Mouse (Mus musculus) neural tube, embryonic 12.5 days (tissue): ENCODE data around the gene Sox6. TPM values are rescaled to one million over a fixed set of nuclear protein-coding genes. Genes with fewer than 3 reads are reported as not detected.

ENCODE experiments used
- ATAC-seq: fragments of 200-750 bp; cut with Nextera tagmentation; 2 replicates; pipeline ENCODE4 v1.8.0; 2017; ENCODE audit warnings: low read depth, mild to moderate bottlenecking, moderate TSS enrichment, moderate library complexity; ENCODE audit not compliant: low FRiP score
- H3K27ac ChIP-seq: fragments of 300-500 bp; sonication (generic); 2 replicates; pipeline ENCODE4 v1.5.1; 2016
- H3K27me3 ChIP-seq: fragments of 300-500 bp; sonication (generic); replicated peaks from 2 replicates; pipeline ENCODE4 v1.6.1; 2016; ENCODE audit warnings: mild to moderate bottlenecking
- H3K36me3 ChIP-seq: fragments of 300-500 bp; sonication (generic); 2 replicates; pipeline ENCODE4 v1.6.1; 2016; ENCODE audit warnings: mild to moderate bottlenecking
- H3K4me1 ChIP-seq: fragments of 300-500 bp; sonication (generic); 2 replicates; pipeline ENCODE4 v1.6.1; 2016
- H3K4me2 ChIP-seq: fragments of 300-500 bp; sonication (generic); replicated peaks from 2 replicates; pipeline ENCODE4 v1.6.1; 2016; ENCODE audit warnings: mild to moderate bottlenecking
- H3K4me3 ChIP-seq: fragments of 300-500 bp; sonication (generic); 2 replicates; pipeline ENCODE4 v1.5.1; 2016
- H3K9ac ChIP-seq: fragments of 300-500 bp; sonication (generic); 2 replicates; pipeline ENCODE4 v1.6.1; 2016; ENCODE audit warnings: mild to moderate bottlenecking
- H3K9me3 ChIP-seq: fragments of 300-500 bp; sonication (generic); 2 replicates; pipeline ENCODE4 v1.6.1; 2016; ENCODE audit warnings: mild to moderate bottlenecking
- WGBS: fragments of 180-500 bp; shearing (Covaris S2); methylation state at CpG from one replicate; pipeline ENCODE4 v1.1.7; 2016; 5-methylcytosine and 5-hydroxymethylcytosine counted together
- polyA plus RNA-seq: library from polyadenylated mRNA; unstranded; fragments of >200 nt; fragmentation: Nextera tagmentation; extraction: Ambion mirVana; gene quantifications from 2 replicates; pipeline ENCODE4 v1.2.1, GENCODE M21; 2016

The Sox6 gene
- polyA plus RNA-seq, 1 experiment from 2014 or later = 74.2 TPM

- H3K4me2 ChIP-seq = no peak overlapping the region
- 51% methylated on average over 8 of the region's 8 CpGs for WGBS
Measured at GRCm38 (mm10) chr7:115513681-115514080, 524.9 kb downstream of the Sox6 start.

GRCm38 (mm10) chr7:115511777-115512176 lies 526.8 kb downstream of the Sox6 start:
- Histone ChIP-seq H3K27me3 (no peaks in the 10 kb centered on the region), H3K4me3 (no peak overlapping the region), H3K4me2 (no peak overlapping the region), H3K27ac (no peak overlapping the region), H3K9ac (no peak overlapping the region), H3K36me3 (no peaks in the 10 kb centered on the region), H3K9me3 (no peaks in the 10 kb centered on the region), H3K4me1 (peaks cover 27% of the 10 kb centered on the region)
- 35% methylated on average over 10 of the region's 10 CpGs for WGBS
- no peak for ATAC-seq

More at GRCm38 (mm10) chr7:115513681-115514080, 524.9 kb downstream of the Sox6 start:
- Histone ChIP-seq H3K4me1 (peaks cover 27% of the 10 kb centered on the region), H3K27me3 (no peaks in the 10 kb centered on the region), H3K9ac (no peak overlapping the region), H3K27ac (no peak overlapping the region), H3K4me3 (no peak overlapping the region), H3K9me3 (no peaks in the 10 kb centered on the region), H3K36me3 (no peaks in the 10 kb centered on the region)
- no peak for ATAC-seq

- Histone ChIP-seq H3K4me1 (peaks cover 27% of the 10 kb centered on the region), H3K27me3 (no peaks in the 10 kb centered on the region), H3K36me3 (no peaks in the 10 kb centered on the region), H3K9me3 (no peaks in the 10 kb centered on the region), H3K9ac (no peak overlapping the region), H3K4me3 (no peak overlapping the region), H3K27ac (no peak overlapping the region), H3K4me2 (no peak overlapping the region)
- no peak for ATAC-seq
- 92% methylated on average over 5 of the region's 5 CpGs for WGBS
Measured at GRCm38 (mm10) chr7:115511091-115511490, 527.5 kb downstream of the Sox6 start.

- no peak overlapping the region for H3K4me2 ChIP-seq
- H3K9ac ChIP-seq = no peak overlapping the region
- H3K9me3 ChIP-seq = no peaks in the 10 kb centered on the region
- WGBS = 59% methylated on average over 5 of the region's 5 CpGs
- H3K4me3 ChIP-seq = no peak overlapping the region
- no peak overlapping the region for H3K27ac ChIP-seq
- no peaks in the 10 kb centered on the region for H3K27me3 ChIP-seq
- H3K36me3 ChIP-seq = no peaks in the 10 kb centered on the region
- peaks cover 27% of the 10 kb centered on the region for H3K4me1 ChIP-seq
- ATAC-seq = no peak
Measured at GRCm38 (mm10) chr7:115510045-115510444, 528.6 kb downstream of the Sox6 start.

- Histone ChIP-seq H3K4me3 (no peak overlapping the region), H3K4me2 (no peak overlapping the region), H3K27me3 (no peaks in the 10 kb centered on the region), H3K4me1 (peaks cover 23% of the 10 kb centered on the region), H3K36me3 (0 out of 2 replicates have a peak, but pooled peaks cover 2% of the 10 kb centered on the region), H3K9me3 (no peaks in the 10 kb centered on the region), H3K27ac (no peak overlapping the region), H3K9ac (no peak overlapping the region)
- 76% methylated on average over 6 of the region's 6 CpGs for WGBS
- no peak for ATAC-seq
Measured at GRCm38 (mm10) chr7:115506385-115506784, 532.2 kb downstream of the Sox6 start.

- WGBS = 8% methylated on average over 3 of the region's 3 CpGs
- Histone ChIP-seq H3K9ac (no peak overlapping the region), H3K27ac (no peak overlapping the region), H3K9me3 (no peaks in the 10 kb centered on the region), H3K4me2 (no peak overlapping the region), H3K27me3 (no peaks in the 10 kb centered on the region), H3K4me3 (no peak overlapping the region), H3K36me3 (0 out of 2 replicates have a peak, but pooled peaks cover 2% of the 10 kb centered on the region), H3K4me1 (peaks cover 29% of the 10 kb centered on the region)
- no peak for ATAC-seq
Measured at GRCm38 (mm10) chr7:115501497-115501896, 537.1 kb downstream of the Sox6 start.

GRCm38 (mm10) chr7:115500825-115501224 lies 537.8 kb downstream of the Sox6 start:
- ATAC-seq = no peak
- Histone ChIP-seq H3K4me1 (peaks cover 29% of the 10 kb centered on the region), H3K4me2 (no peak overlapping the region), H3K9ac (no peak overlapping the region), H3K9me3 (no peaks in the 10 kb centered on the region), H3K27ac (no peak overlapping the region), H3K36me3 (0 out of 2 replicates have a peak, but pooled peaks cover 2% of the 10 kb centered on the region), H3K27me3 (no peaks in the 10 kb centered on the region), H3K4me3 (no peak overlapping the region)

- Histone ChIP-seq H3K4me1 (peaks cover 29% of the 10 kb centered on the region), H3K27me3 (no peaks in the 10 kb centered on the region), H3K9ac (no peak overlapping the region), H3K36me3 (0 out of 2 replicates have a peak, but pooled peaks cover 2% of the 10 kb centered on the region), H3K9me3 (no peaks in the 10 kb centered on the region), H3K27ac (no peak overlapping the region), H3K4me2 (no peak overlapping the region), H3K4me3 (no peak overlapping the region)
- 49% methylated on average over 7 of the region's 7 CpGs for WGBS
- ATAC-seq = no peak
Measured at GRCm38 (mm10) chr7:115500170-115500569, 538.4 kb downstream of the Sox6 start.

GRCm38 (mm10) chr7:115491721-115492120 lies 546.9 kb downstream of the Sox6 start:
- Histone ChIP-seq H3K27me3 (no peaks in the 10 kb centered on the region), H3K9ac (no peak overlapping the region), H3K36me3 (peaks cover 3% of the 10 kb centered on the region; the same call in 1 of the 2 replicates), H3K27ac (no peak overlapping the region), H3K4me1 (no peaks in the 10 kb centered on the region), H3K4me2 (no peak overlapping the region), H3K4me3 (no peak overlapping the region), H3K9me3 (no peaks in the 10 kb centered on the region)
- 61% methylated on average over 5 of the region's 5 CpGs for WGBS
- no peak for ATAC-seq

- ATAC-seq = no peak
- no peaks in the 10 kb centered on the region for H3K27me3 ChIP-seq
- H3K9ac ChIP-seq = no peak overlapping the region
- H3K4me2 ChIP-seq = no peak overlapping the region
- H3K27ac ChIP-seq = no peak overlapping the region
- WGBS = 72% methylated on average over 10 of the region's 10 CpGs
- H3K4me1 ChIP-seq = no peaks in the 10 kb centered on the region
- peaks cover 8% of the 10 kb centered on the region; the same call in 1 of the 2 replicates for H3K36me3 ChIP-seq
- H3K9me3 ChIP-seq = no peaks in the 10 kb centered on the region
- no peak overlapping the region for H3K4me3 ChIP-seq
Measured at GRCm38 (mm10) chr7:115489608-115490007, 549.0 kb downstream of the Sox6 start.

- Histone ChIP-seq H3K4me2 (no peak overlapping the region), H3K4me3 (no peak overlapping the region), H3K9me3 (no peaks in the 10 kb centered on the region), H3K27me3 (no peaks in the 10 kb centered on the region), H3K36me3 (peaks cover 8% of the 10 kb centered on the region; the same call in 1 of the 2 replicates), H3K9ac (no peak overlapping the region), H3K27ac (no peak overlapping the region), H3K4me1 (no peaks in the 10 kb centered on the region)
- WGBS = 92% methylated on average over 12 of the region's 12 CpGs
- no peak for ATAC-seq
Measured at GRCm38 (mm10) chr7:115486431-115486830, 552.2 kb downstream of the Sox6 start.

GRCm38 (mm10) chr7:115485664-115486409 lies 552.8 kb downstream of the Sox6 start:
- Histone ChIP-seq H3K9me3 (no peaks in the 10 kb centered on the region), H3K4me2 (no peak overlapping the region), H3K27ac (no peak overlapping the region), H3K4me1 (no peaks in the 10 kb centered on the region), H3K27me3 (no peaks in the 10 kb centered on the region), H3K36me3 (peaks cover 8% of the 10 kb centered on the region; the same call in 1 of the 2 replicates), H3K4me3 (no peak overlapping the region), H3K9ac (no peak overlapping the region)
- ATAC-seq = no peak
- 82% methylated on average over 2 of the region's 2 CpGs for WGBS

- no peaks in the 10 kb centered on the region for H3K4me1 ChIP-seq
- no peak overlapping the region for H3K4me3 ChIP-seq
- no peaks in the 10 kb centered on the region for H3K27me3 ChIP-seq
- 70% methylated on average over 2 of the region's 2 CpGs for WGBS
- no peaks in the 10 kb centered on the region for H3K36me3 ChIP-seq
- no peak overlapping the region for H3K27ac ChIP-seq
- no peak overlapping the region for H3K4me2 ChIP-seq
- no peaks in the 10 kb centered on the region for H3K9me3 ChIP-seq
- H3K9ac ChIP-seq = no peak overlapping the region
- no peak for ATAC-seq
Measured at GRCm38 (mm10) chr7:115477763-115478162, 560.8 kb downstream of the Sox6 start.
